In genomic region chr13:34287601-34288083, GRCm38 (mm10) we compare ENCODE assay signal across 11 mouse cellular contexts. TPM values are rescaled to one million over a fixed set of nuclear protein-coding genes. Genes with fewer than 3 reads are reported as not detected.
DNase-seq lines count a peak whose midpoint lies in the region; ATAC-seq lines count a peak whose summit lies in the region.
"Had no signal": no experiment of that assay in that cellular context is flagged by ENCODE, and none has a peak within 500 bp of the region (broad histone marks: within the 10 kb centered on the region; RNA-seq: fewer than 3 reads in every experiment).

No protein-coding gene starts in this region.

- H3K9me3 ChIP-seq in limb, embryonic 11.5 days (ENCODE audit: control insufficient read depth, low read length), result no peaks in the 10 kb centered on the region
- H3K9me3 ChIP-seq in neural tube, embryonic 12.5 days, result no peaks in the 10 kb centered on the region
- H3K9me3 ChIP-seq: G1E; limb, embryonic 13.5 days had no signal

- no peak overlapping the region for H3K4me2 ChIP-seq in limb, embryonic 11.5 days (ENCODE audit: low read depth, severe bottlenecking)
- H3K4me2 ChIP-seq in neural tube, embryonic 12.5 days (replicated peaks), result peak overlapping the region; percentile 35
- H3K4me2 ChIP-seq: limb, embryonic 13.5 days had no signal

- no peak overlapping the region for H3K9ac ChIP-seq in limb, embryonic 11.5 days (ENCODE audit: low read length)
- H3K9ac ChIP-seq in neural tube, embryonic 12.5 days, result no peak overlapping the region
- H3K9ac ChIP-seq: limb, embryonic 13.5 days had no signal

- DNase-seq in kidney, postnatal 36 days, result peak; percentile 53 to 57
- no peak for DNase-seq in kidney, postnatal 4 days
- peak; percentile 78 for DNase-seq in embryo, embryonic 11 days
- peak; percentile 40 for DNase-seq in limb, embryonic 11.5 days (ENCODE audit: low spot score)
- DNase-seq in layer of hippocampus, adult 18-20 months (ENCODE audit: low spot score in 2 of 2), result no peak
- DNase-seq in MN1 (ENCODE audit: low spot score), result no peak
- no peak for DNase-seq in gastrocnemius, postnatal 36 days
- DNase-seq: cerebellum, postnatal 25 days had no signal

- no peak for ATAC-seq in limb, embryonic 11.5 days (ENCODE audit: insufficient number of reproducible peaks, low FRiP score, low TSS enrichment, low read depth)
- ATAC-seq in neural tube, embryonic 12.5 days (ENCODE audit: low FRiP score, low read depth), result peak; percentile 67

- intact Hi-C loops in gastrocnemius, postnatal 36 days (cut with DNase I), result no loop called here

- H3K36me3 ChIP-seq in limb, embryonic 11.5 days (ENCODE audit: control insufficient read depth, insufficient read depth, low read length), result no peaks in the 10 kb centered on the region
- no peaks in the 10 kb centered on the region for H3K36me3 ChIP-seq in neural tube, embryonic 12.5 days
- H3K36me3 ChIP-seq: limb, embryonic 13.5 days had no signal

- no peaks in the 10 kb centered on the region for H3K4me1 ChIP-seq in limb, embryonic 11.5 days (ENCODE audit: control insufficient read depth, insufficient read depth, low read length)
- H3K4me1 ChIP-seq in neural tube, embryonic 12.5 days, result peaks cover 21% of the 10 kb centered on the region

- 25% methylated on average over 9 of the region's 9 CpGs for WGBS in limb, embryonic 11.5 days
- WGBS in neural tube, embryonic 12.5 days, result 3% methylated on average over 9 of the region's 9 CpGs

- H3K4me3 ChIP-seq in limb, embryonic 11.5 days (ENCODE audit: low read depth, low read length), result no peak overlapping the region
- no peak overlapping the region for H3K4me3 ChIP-seq in neural tube, embryonic 12.5 days
- H3K4me3 ChIP-seq: limb, embryonic 13.5 days had no signal

- no peaks in the 10 kb centered on the region for H3K27me3 ChIP-seq in limb, embryonic 11.5 days (ENCODE audit: control insufficient read depth, insufficient read depth, low read length)
- H3K27me3 ChIP-seq in neural tube, embryonic 12.5 days (replicated peaks), result no peaks in the 10 kb centered on the region
- H3K27me3 ChIP-seq: limb, embryonic 13.5 days had no signal

- no peak overlapping the region for H3K27ac ChIP-seq in limb, embryonic 11.5 days (replicated peaks; ENCODE audit: low read depth, low read length)
- H3K27ac ChIP-seq in neural tube, embryonic 12.5 days, result no peak overlapping the region
- H3K27ac ChIP-seq: limb, embryonic 13.5 days had no signal

RNA-seq across cellular contexts. Expression of gene Slc22a23, which starts 57.3 kb away (rescaled TPM):
- polyA plus RNA-seq in limb, embryonic 11.5 days (2014; fragmentation: Nextera tagmentation; extraction: Ambion mirVana), result 3.1 and 3.2 TPM in 2 replicates
- polyA plus RNA-seq in neural tube, embryonic 12.5 days (2016; fragmentation: Nextera tagmentation; extraction: Ambion mirVana), result 13.1 and 16.7 TPM in 2 replicates
- 10 to 100 TPM; 31.9 to 33.0 TPM for total RNA-seq in layer of hippocampus, adult 18-20 months (2021)
- total RNA-seq in gastrocnemius, postnatal 36 days (2021), result 10 to 100 TPM in 1 of 2 experiments, 1 to 10 TPM in 1; 8.5 to 10.2 TPM

Comparison
In these comparisons a context has a peak if more than half of its experiments do, and no peak if none do; other contexts are left out.
1. DNase-seq: peak in kidney, postnatal 36 days (2 of 2), embryo, embryonic 11 days (single experiment) and limb, embryonic 11.5 days (single experiment); none in kidney, postnatal 4 days (0 of 2), layer of hippocampus, adult 18-20 months (0 of 2), MN1 (single experiment) and gastrocnemius, postnatal 36 days (0 of 2).